9 mouse cellular contexts compared by ENCODE assay signal in the genomic region with DNA sequence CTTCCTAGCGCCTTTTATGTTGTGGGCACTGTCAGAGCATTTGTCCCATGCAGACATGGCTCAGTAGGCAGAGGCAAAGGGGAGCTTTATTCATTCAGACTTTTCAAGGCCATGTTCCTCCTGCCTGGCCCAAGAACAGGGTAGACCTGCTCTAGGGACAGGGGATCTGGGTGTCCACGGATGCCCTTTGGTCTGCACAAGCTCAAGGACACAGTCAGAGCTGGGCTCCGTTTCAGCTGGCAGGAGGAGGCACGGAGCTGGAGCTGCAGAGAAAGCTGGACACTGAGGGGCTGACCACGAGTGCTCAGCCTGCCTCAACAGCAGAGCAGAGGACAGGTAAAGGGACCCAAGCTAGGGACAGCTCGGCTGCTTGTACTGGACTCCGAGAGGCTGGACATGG. TPM values are rescaled to one million over a fixed set of nuclear protein-coding genes. Genes with fewer than 3 reads are reported as not detected.
DNase-seq lines count a peak whose midpoint lies in the region; ATAC-seq lines count a peak whose summit lies in the region.
"Had no signal": no experiment of that assay in that cellular context is flagged by ENCODE, and none has a peak within 500 bp of the region (broad histone marks: within the 10 kb centered on the region; RNA-seq: fewer than 3 reads in every experiment).

No protein-coding gene starts in this region.

- H3K4me2 ChIP-seq in heart, embryonic 11.5 days = no peak overlapping the region
- no peak overlapping the region for H3K4me2 ChIP-seq in hindbrain, embryonic 14.5 days (replicated peaks)

- peaks cover 26% of the 10 kb centered on the region for H3K4me1 ChIP-seq in heart, embryonic 11.5 days (ENCODE audit: control insufficient read depth, insufficient read depth, low read length)
- peaks cover 32% of the 10 kb centered on the region for H3K4me1 ChIP-seq in hindbrain, embryonic 14.5 days (replicated peaks; ENCODE audit: control insufficient read depth, insufficient read depth, low read length)

- intact Hi-C loops in gastrocnemius, postnatal 14 days (cut with DNase I; ENCODE audit: low total_unique reads) = no loop called here
- intact Hi-C loops in left cerebral cortex, postnatal 36 days (cut with DNase I) = no loop called here

- no peaks in the 10 kb centered on the region for H3K27me3 ChIP-seq in heart, embryonic 11.5 days (ENCODE audit: control insufficient read depth, insufficient read depth, low read length)
- no peaks in the 10 kb centered on the region for H3K27me3 ChIP-seq in hindbrain, embryonic 14.5 days (ENCODE audit: control insufficient read depth, insufficient read depth, low read length)

- H3K36me3 ChIP-seq in heart, embryonic 11.5 days (ENCODE audit: control insufficient read depth, insufficient read depth, low read length) = no peaks in the 10 kb centered on the region
- H3K36me3 ChIP-seq in hindbrain, embryonic 14.5 days (replicated peaks; ENCODE audit: control insufficient read depth, insufficient read depth) = no peaks in the 10 kb centered on the region

- no peaks in the 10 kb centered on the region for H3K9me3 ChIP-seq in heart, embryonic 11.5 days (replicated peaks; ENCODE audit: control insufficient read depth, low read length)
- no peaks in the 10 kb centered on the region for H3K9me3 ChIP-seq in hindbrain, embryonic 14.5 days (ENCODE audit: control insufficient read depth, low read length)

- WGBS in heart, embryonic 11.5 days (ENCODE audit: insufficient replicate concordance) = 67% methylated on average over 7 of the region's 7 CpGs
- 65% methylated on average over 7 of the region's 7 CpGs for WGBS in hindbrain, embryonic 14.5 days

- no peak for ATAC-seq in heart, embryonic 11.5 days (replicated peaks; ENCODE audit: insufficient number of reproducible peaks, low FRiP score, low TSS enrichment)
- no peak for ATAC-seq in hindbrain, embryonic 14.5 days (ENCODE audit: low FRiP score)

- H3K9ac ChIP-seq in heart, embryonic 11.5 days (ENCODE audit: low read depth, low read length) = no peak overlapping the region
- no peak overlapping the region for H3K9ac ChIP-seq in hindbrain, embryonic 14.5 days

- H3K27ac ChIP-seq in heart, embryonic 11.5 days (ENCODE audit: low read depth, low read length) = no peak overlapping the region
- 0 out of 2 replicates have a peak overlapping the region, but pooled peaks have one; percentile 58 for H3K27ac ChIP-seq in hindbrain, embryonic 14.5 days

- DNase-seq in heart, adult 11 months = peak; percentile 99
- DNase-seq in adrenal gland, adult 2 months = peak; percentile 88
- DNase-seq in gastrocnemius, postnatal 14 days = peak; percentile 57
- DNase-seq in hindbrain, embryonic 14.5 days (ENCODE audit: low spot score) = no peak
- DNase-seq in ovary, postnatal 14 days (ENCODE audit: low spot score) = no peak
- DNase-seq in urinary bladder, postnatal 10 days (ENCODE audit: low spot score) = no peak
- no peak for DNase-seq in left cerebral cortex, postnatal 36 days (ENCODE audit: low spot score in 2 of 2)
- DNase-seq: right cerebral cortex, postnatal 4 days had no signal

- H3K4me3 ChIP-seq in heart, embryonic 11.5 days (ENCODE audit: low read depth, low read length) = no peak overlapping the region
- H3K4me3 ChIP-seq in hindbrain, embryonic 14.5 days (replicated peaks; ENCODE audit: low read length) = no peak overlapping the region

RNA-seq across cellular contexts. Expression of a gene that starts 46.8 kb away (rescaled TPM):
- 13.6 and 14.8 TPM in 2 replicates for polyA plus RNA-seq in heart, embryonic 11.5 days (2014; fragmentation: Nextera tagmentation; extraction: Ambion mirVana)
- total RNA-seq in adrenal gland, adult 2 months (2021) = 10 to 100 TPM; 10.3 to 22.6 TPM
- polyA plus RNA-seq in adrenal gland, adult 2 months (2012; rRNA removed) = 16.9 and 22.5 TPM in 2 replicates
- total RNA-seq in gastrocnemius, postnatal 14 days (2021) = 10 to 100 TPM; 14.5 to 15.5 TPM
- polyA plus RNA-seq in hindbrain, embryonic 14.5 days (2014; fragmentation: Nextera tagmentation; extraction: Ambion mirVana) = 21.4 and 22.2 TPM in 2 replicates
- 10 to 100 TPM; 66.5 to 87.4 TPM for total RNA-seq in left cerebral cortex, postnatal 36 days (2021)

Comparison
In these comparisons a context has a peak if more than half of its experiments do, and no peak if none do; other contexts are left out.
1. DNase-seq: peak in heart, adult 11 months (single experiment), adrenal gland, adult 2 months (single experiment) and gastrocnemius, postnatal 14 days (single experiment); none in hindbrain, embryonic 14.5 days (single experiment), ovary, postnatal 14 days (single experiment), urinary bladder, postnatal 10 days (single experiment) and left cerebral cortex, postnatal 36 days (0 of 2).